Mouse (Mus musculus) thymus, adult 2 months (tissue): ENCODE data around the gene Gm12794.

ENCODE experiments used
- CTCF ChIP-seq: fragments of 200-500 bp; IDR thresholded peaks from 2 replicates; pipeline ENCODE4 v1.5.1; 2012; ENCODE audit warnings: mild to moderate bottlenecking, control low read depth, low read length, moderate library complexity, borderline replicate concordance; ENCODE audit not compliant: control insufficient read depth, poor library complexity, insufficient read depth; ENCODE audit errors: extremely low read depth
- POLR2A ChIP-seq: fragments of 200-500 bp; IDR thresholded peaks from 2 replicates; pipeline ENCODE4 v1.6.1; 2012; ENCODE audit warnings: mild to moderate bottlenecking, low read length, control low read depth, moderate library complexity; ENCODE audit not compliant: control insufficient read depth, poor library complexity, insufficient read depth; ENCODE audit errors: extremely low read depth

GRCm38 (mm10) chr4:101985678-101986077, 45.5 kb downstream of the Gm12794 start:
- TF ChIP-seq POLR2A (no peak), CTCF (no peak)
